Mouse (Mus musculus) embryo, embryonic 10 days (tissue): ENCODE data around the gene Syde2.
A peak's percentile ranks its signal among the peaks of the same experiment; 100 is the strongest.
"Not testable (repeated sequence)": the region's sequence is repeated elsewhere in the genome, so short reads cannot be mapped to it uniquely, and the experiment has no call there.

ENCODE experiments used
- DNase-seq: peaks from one replicate; pipeline ENCODE4 v3.0.0-alpha.2; 2015; ENCODE audit warnings: low spot score

Gene Syde2

GRCm38 (mm10) chr3:145987268-145987969 is at the start of gene Syde2:
Gene Syde2 (plus strand): TSS chr3:145987870.
- DNase-seq, result peak; percentile 87

DNA sequence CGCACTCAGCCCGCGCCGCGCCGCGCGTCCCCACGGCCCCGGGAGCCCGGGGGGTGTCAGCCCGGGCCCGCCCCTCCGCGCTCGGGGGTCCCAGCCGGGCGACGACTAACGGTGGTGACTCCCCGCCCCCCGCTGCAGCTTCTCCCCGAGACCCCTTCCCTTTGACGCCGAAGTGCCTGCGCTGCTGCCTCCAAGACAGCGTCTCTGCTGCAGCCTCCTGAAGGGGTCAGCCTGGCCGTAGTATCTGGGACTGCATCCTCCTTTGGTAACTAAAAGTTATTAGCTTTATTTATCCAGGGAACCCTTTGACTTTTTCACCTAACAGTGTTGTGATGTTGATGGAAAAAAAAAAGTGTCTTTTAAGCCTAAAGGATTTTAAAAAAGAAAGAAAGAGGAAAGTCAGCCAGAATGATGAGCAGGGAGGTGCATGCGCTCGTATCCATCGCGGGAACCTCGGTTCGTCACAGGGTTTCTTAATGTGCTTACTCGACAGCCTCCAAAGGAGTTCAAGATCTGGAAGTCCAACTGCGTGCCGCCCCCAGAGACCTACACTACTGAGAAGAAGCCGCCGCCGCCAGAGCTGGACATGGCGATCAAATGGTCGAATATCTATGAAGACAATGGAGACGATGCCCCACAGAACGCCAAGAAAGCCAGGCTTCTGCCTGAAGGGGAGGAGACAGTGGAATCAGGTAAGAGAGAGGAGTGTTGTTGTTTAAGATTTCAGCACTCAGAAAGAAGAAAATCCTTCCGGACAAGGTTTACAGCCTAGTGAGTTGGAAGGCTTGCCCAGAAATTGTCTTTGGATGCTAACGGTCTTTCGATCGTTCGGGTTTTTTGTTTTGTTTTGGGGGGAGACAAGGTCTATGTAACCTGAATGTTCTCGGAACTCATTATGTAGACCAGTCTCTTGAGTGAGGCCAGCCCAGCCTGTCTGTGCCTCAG is 49.0 kb upstream of the Syde2 start:
- DNase-seq, result peak; percentile 54

GRCm38 (mm10) chr3:145939402-145939801 is 48.3 kb upstream of the Syde2 start:
- no peak for DNase-seq

DNA sequence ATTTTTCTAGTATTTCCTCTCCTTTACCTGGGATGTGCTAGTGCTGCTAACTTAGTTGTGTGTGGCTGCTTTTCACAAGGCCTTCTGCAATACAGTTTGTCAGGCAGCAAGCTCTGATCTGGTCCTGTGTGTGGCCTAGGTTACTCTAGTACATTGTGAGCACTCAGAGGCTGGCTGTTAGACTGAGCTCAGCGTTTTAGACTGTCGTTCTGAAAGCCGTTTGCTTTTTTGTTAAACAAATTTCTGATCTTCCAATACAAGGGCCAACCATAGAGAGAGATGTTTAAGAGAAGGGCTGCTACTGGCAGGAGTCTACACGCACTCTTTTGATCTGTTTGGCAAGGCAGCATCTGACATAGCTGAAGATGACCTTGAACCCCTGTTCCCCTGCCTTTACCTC is 47.7 kb upstream of the Syde2 start:
- no peak for DNase-seq

GRCm38 (mm10) chr3:145941971-145942370 is 45.7 kb upstream of the Syde2 start:
- peak; percentile 87 for DNase-seq

GRCm38 (mm10) chr3:145944348-145944747 is 43.3 kb upstream of the Syde2 start:
- no peak for DNase-seq

DNA sequence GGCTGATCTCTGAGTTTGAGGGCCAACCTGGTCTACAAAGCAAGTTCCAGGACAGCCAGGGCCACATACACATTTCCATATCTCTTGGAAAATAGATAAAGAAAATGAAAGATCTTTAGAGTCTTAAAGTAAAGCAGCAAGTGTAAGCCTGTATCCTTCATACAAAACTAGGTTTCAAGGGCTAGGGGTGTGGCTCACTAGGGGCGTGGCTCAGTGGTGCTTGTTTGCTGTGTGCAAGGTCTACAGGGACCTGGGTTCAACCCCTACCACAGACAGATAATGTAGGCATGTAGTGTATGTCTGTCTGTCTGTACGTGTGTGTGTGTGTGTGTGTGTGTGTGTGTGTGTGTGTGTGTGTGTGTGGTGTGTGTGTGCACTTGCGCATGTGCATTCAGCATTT is 41.8 kb upstream of the Syde2 start:
- DNase-seq, result no peak

- no peak for DNase-seq
These were observed 41.0 kb upstream of the Syde2 start for GRCm38 (mm10) chr3:145946654-145947053.

DNA sequence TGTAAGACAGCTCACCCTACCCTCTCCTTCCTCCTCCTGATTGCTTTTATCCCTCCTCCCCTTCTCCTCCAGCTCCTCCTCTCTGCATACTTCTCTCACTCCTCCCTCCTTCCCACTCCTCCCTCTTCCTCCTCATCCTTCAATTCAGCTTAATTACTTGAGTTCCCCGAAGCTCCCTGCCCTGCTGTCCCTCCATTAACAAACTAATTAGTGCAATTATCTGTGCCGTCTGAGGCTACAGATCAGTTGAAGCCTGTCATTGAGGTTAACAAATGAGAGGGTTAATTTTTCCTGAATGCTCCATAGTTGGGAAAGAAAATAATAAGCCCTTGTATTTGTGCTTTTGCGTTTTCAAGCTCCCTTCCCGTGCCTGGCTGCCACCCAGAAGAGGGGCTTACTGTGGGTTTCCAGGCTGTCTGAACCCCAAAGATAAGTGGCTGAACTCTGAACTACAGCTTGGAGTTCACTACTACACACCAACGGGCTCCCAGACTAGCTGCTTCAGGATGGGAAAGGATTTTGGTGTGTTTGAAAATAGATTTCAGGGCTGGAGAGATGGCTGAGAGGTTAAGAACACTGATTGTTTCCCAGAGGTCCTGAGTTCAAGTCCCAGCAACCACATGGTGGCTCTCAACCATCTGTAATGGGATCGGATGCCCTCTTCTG is 40.0 kb upstream of the Syde2 start:
- DNase-seq, result no peak

GRCm38 (mm10) chr3:145950034-145950814 is 37.4 kb upstream of the Syde2 start:
- peak; percentile 82 for DNase-seq

DNA sequence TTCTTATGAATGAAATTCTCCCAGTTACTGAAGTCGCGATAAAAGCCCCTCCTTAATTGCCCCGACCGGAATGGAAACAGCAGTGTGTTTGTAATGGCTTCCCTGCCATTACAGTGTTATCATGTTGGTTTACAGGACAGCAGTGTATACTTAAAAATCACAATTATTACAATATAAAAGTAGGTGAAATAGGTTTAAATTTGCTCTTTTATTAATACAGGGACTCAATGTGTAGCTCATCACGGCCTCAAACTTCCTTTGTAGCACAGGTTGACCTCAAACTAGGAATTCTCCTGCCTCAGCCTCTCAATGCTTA is 36.9 kb upstream of the Syde2 start:
- no peak for DNase-seq

- no peak for DNase-seq
These were observed 36.1 kb upstream of the Syde2 start for GRCm38 (mm10) chr3:145951287-145952165.

GRCm38 (mm10) chr3:145952945-145953344 is 34.7 kb upstream of the Syde2 start:
- DNase-seq, result no peak

GRCm38 (mm10) chr3:145953411-145953810 is 34.3 kb upstream of the Syde2 start:
- DNase-seq, result no peak

- no peak for DNase-seq
These were observed 27.8 kb upstream of the Syde2 start for GRCm38 (mm10) chr3:145959824-145960223.

GRCm38 (mm10) chr3:145962411-145962810 is 25.3 kb upstream of the Syde2 start:
- DNase-seq, result peak; percentile 28

DNA sequence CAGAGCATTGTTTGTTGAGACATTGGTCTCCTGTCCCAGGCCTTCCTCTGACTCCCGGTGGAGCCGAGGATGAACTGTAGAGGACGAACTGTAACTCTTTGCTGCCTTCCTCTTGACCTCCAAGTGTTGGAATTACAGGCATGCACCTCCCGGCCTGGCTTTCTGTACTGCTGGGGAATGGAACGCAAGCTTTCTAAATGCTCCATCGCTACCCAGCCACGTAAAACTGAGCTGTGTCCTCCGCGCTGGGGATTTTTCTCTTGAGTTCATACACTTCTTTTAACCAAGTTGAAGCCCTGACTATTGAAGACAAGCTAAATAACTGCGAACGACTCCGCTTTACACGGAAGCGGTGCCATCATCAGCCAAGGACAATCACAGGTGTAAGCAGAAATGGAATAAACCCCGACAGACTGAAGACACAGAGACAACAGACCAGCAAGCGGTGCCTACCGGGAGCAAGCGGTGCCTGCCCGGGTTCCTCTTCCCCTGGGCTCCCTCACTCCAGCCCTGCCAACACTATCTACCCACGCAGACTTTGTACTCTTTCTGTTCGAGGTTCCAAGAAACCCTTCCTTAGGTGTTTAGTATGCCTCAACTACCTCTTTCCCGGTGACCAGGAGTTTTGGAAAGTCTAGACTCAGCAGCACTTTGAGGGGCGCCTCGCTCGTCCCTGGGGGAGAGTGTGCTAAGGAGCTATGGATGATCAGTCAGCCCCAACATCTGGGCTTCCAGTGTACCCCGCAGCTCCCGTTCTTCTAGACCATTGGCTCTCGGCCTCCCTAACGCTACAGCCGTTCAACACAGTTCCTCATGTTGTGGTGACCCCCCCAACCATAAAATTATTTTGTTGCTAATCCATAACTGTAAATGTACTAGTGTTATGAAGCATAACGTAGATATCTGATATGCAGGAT is 24.3 kb upstream of the Syde2 start:
- DNase-seq, result peak; percentile 52

DNA sequence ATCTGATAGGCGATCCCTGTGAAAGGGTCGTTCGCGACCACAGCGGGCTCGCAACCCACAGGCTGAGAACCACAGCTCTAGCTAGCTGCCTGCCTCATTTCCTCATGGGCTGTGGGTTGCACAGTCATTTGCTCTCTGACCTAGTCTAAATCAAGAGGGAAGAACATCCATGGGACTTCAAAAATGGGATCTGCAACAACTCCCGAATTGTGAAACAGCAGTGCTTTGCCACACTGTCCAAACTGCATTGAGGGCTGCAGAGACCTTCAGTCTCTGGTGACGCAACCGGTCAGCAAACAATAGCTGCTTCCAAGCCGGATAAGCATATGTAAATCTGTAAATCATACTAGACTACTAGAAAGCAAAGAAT is 23.7 kb upstream of the Syde2 start:
- DNase-seq, result peak; percentile 59

DNA sequence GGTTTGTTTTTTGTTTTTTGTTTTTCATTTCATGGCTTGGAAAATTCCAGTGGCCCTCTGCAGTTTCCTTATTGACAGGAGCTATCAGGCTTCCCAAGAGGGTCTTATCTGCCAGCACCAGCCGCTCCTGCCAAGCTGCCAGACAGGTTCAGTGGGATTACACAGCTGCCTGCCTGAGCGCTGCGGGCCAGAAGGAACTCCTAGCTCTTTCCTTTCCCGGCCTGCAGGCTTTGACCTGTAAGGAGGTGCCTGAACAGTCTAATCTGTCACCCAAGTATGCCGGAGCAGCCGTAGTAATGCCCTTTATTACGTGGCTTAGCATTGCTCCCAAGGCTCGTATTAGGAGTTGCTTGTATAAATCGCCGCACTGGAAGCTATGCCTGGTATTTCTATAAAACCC is 23.2 kb upstream of the Syde2 start:
- DNase-seq, result peak; percentile 79

- DNase-seq, result not testable (repeated sequence)
These were observed 22.1 kb upstream of the Syde2 start for GRCm38 (mm10) chr3:145965583-145965982.
